Mouse (Mus musculus) lung, adult 2 months (tissue): ENCODE measurements around the gene Npas3. TPM values are rescaled to one million over a fixed set of nuclear protein-coding genes. Genes with fewer than 3 reads are reported as not detected.

Experiments
- DNase-seq: peaks from one replicate; pipeline ENCODE4 v3.0.0; 2022
- H3K4me1 ChIP-seq: fragments of 200-500 bp; 2 replicates; pipeline ENCODE4 v1.6.1; 2011; ENCODE audit warnings: low read length; ENCODE audit not compliant: control insufficient read depth, insufficient read depth
- H3K4me3 ChIP-seq: fragments of 200-500 bp; replicated peaks from 2 replicates; pipeline ENCODE3; 2011; ENCODE audit warnings: low read depth, mild to moderate bottlenecking, control low read depth, low read length; ENCODE audit errors: extremely low read depth
- CTCF ChIP-seq: fragments of 200-500 bp; IDR thresholded peaks from 2 replicates; pipeline ENCODE4 v1.5.1; 2011; ENCODE audit warnings: mild to moderate bottlenecking, low read length, control low read depth; ENCODE audit not compliant: insufficient read depth
- POLR2A ChIP-seq: fragments of 200-500 bp; IDR thresholded peaks from 2 replicates; pipeline ENCODE4 v1.6.1; 2011; ENCODE audit warnings: low read depth, mild to moderate bottlenecking, control low read depth, low read length, borderline replicate concordance; ENCODE audit errors: extremely low read depth
- WGBS: fragments of 180-500 bp; shearing (Covaris S2); methylation state at CpG from one replicate; pipeline ENCODE4 v1.1.7; 2018; 5-methylcytosine and 5-hydroxymethylcytosine counted together
- polyA plus RNA-seq: library from polyadenylated mRNA; depleted of rRNA; stranded (reverse); fragments of >200 nt; gene quantifications from 2 replicates; pipeline ENCODE4 v1.2.3, GENCODE M21; 2012

Gene Npas3
- polyA plus RNA-seq, 1 experiment = 0.05 TPM

GRCm38 (mm10) chr12:53292508-53293300, 44.2 kb downstream of the Npas3 start:
- WGBS = 57% methylated on average over 17 of the region's 17 CpGs
- no peak for DNase-seq
- Histone ChIP-seq H3K4me1 (no peaks in the 10 kb centered on the region), H3K4me3 (no peak overlapping the region)
- no peak for TF ChIP-seq POLR2A
- TF ChIP-seq CTCF = no peak

- no peak for TF ChIP-seq POLR2A
- TF ChIP-seq CTCF = no peak
- 92% methylated on average over 7 of the region's 7 CpGs for WGBS
These were observed 45.5 kb downstream of the Npas3 start for GRCm38 (mm10) chr12:53294011-53294410.

GRCm38 (mm10) chr12:53295747-53296146, 47.3 kb downstream of the Npas3 start:
- Histone ChIP-seq H3K4me1 (no peaks in the 10 kb centered on the region), H3K4me3 (no peak overlapping the region)
- 26% methylated on average over 7 of the region's 7 CpGs for WGBS
- DNase-seq = no peak
- TF ChIP-seq CTCF (no peak), POLR2A (no peak)

More at GRCm38 (mm10) chr12:53294011-53294410, 45.5 kb downstream of the Npas3 start:
- DNase-seq = no peak
- Histone ChIP-seq H3K4me3 (no peak overlapping the region), H3K4me1 (no peaks in the 10 kb centered on the region)

- TF ChIP-seq POLR2A (no peak), CTCF (no peak)
- Histone ChIP-seq H3K4me1 (no peaks in the 10 kb centered on the region), H3K4me3 (no peak overlapping the region)
- 54% methylated on average over 16 of the region's 16 CpGs for WGBS
- DNase-seq = no peak
These were observed 49.7 kb downstream of the Npas3 start for GRCm38 (mm10) chr12:53297946-53298840.

GRCm38 (mm10) chr12:53300964-53301363, 52.5 kb downstream of the Npas3 start:
- TF ChIP-seq CTCF = no peak
- no peak for TF ChIP-seq POLR2A
- Histone ChIP-seq H3K4me1 (no peaks in the 10 kb centered on the region), H3K4me3 (no peak overlapping the region)
- WGBS = 70% methylated on average over 2 of the region's 2 CpGs
- DNase-seq = no peak

- H3K4me1 ChIP-seq = no peaks in the 10 kb centered on the region
- DNase-seq = no peak
- WGBS = 77% methylated on average over 3 of the region's 3 CpGs
- no peak overlapping the region for H3K4me3 ChIP-seq
- TF ChIP-seq CTCF (no peak), POLR2A (no peak)
These were observed 53.7 kb downstream of the Npas3 start for GRCm38 (mm10) chr12:53302129-53302528.

GRCm38 (mm10) chr12:53316715-53317114, 68.2 kb downstream of the Npas3 start:
- TF ChIP-seq CTCF = no peak
- no peak for TF ChIP-seq POLR2A
- 34% methylated on average over 2 of the region's 2 CpGs for WGBS
- no peak for DNase-seq
- no peak overlapping the region for H3K4me3 ChIP-seq
- H3K4me1 ChIP-seq = no peaks in the 10 kb centered on the region

- TF ChIP-seq CTCF (no peak), POLR2A (no peak)
- DNase-seq = no peak
- no peaks in the 10 kb centered on the region for H3K4me1 ChIP-seq
- WGBS = 53% methylated on average over 3 of the region's 3 CpGs
- H3K4me3 ChIP-seq = no peak overlapping the region
These were observed 69.3 kb downstream of the Npas3 start for GRCm38 (mm10) chr12:53317801-53318200.

- no peaks in the 10 kb centered on the region for H3K4me1 ChIP-seq
- DNase-seq = no peak
- TF ChIP-seq CTCF (no peak), POLR2A (no peak)
- WGBS = 73% methylated on average over 2 of the region's 2 CpGs
- no peak overlapping the region for H3K4me3 ChIP-seq
These were observed 72.0 kb downstream of the Npas3 start for GRCm38 (mm10) chr12:53320526-53320925.
